Mouse (Mus musculus) B cell, adult (primary cell): ENCODE results near the gene Rhcg. TPM values are rescaled to one million over a fixed set of nuclear protein-coding genes. Genes with fewer than 3 reads are reported as not detected.

Source experiments
- total RNA-seq: library from RNA; stranded (reverse); gene quantifications from 4 replicates; pipeline ENCODE4 v1.2.4, GENCODE M21; 2023; ENCODE audit not compliant: inconsistent age

The Rhcg gene
- total RNA-seq = not detected in 4 replicates

DNA sequence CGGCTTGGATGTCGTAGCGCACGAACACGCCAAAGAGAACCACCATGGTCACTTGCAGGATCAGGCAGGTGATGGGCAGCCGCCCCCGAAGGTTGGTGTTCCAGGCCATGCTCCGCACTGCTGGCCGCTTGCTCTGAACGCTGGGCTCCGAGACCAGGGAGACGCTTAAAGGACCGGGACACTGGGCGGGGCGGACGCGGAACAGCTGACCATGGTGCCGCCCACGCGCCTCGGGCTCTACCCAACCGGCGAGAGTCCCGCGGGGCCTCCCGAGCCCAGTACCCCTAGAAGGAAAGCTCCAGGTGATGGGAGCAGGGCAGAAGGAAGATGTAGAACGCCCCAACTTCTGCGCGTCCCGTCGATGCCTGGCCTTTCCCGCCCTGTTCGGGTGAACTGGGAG is at the start of gene Rhcg:
Gene Rhcg (minus strand): TSS at position 240 of the 400 bp plus-strand sequence.

DNA sequence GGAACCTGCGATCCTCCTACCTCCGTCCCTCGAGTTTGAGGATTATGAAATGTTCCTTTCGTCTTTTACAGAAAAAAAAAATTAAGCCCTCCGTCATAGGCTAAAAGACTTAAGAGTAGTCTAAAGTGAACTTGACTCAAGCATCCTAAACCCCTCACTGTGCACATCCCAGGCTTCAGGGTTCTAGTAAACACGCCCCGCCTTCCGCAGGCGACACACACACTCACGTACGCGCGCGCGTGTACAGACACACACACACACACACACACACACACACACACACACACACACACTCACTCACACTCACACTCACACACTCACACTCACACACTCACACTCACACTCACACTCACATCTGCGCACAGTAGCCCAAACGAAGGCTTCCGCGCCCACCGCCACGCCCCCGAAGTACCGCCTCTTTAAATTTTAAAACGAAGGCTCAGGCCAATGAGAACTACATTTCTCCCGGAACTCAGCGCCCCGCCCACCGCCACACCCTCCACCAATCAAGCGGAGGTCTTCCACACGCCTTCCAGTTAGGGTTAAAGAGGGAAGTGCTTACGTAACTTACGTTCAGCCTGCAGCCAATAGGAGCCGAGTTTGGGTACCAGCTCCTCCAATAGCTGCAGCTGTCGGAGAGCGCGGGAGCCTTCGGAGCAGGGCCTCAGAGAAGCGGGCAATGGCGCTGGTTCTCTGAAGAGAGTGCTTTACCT is 42.3 kb upstream of the Rhcg start, which contains the start of gene Ticrr:
Gene Ticrr (plus strand): TSS at position 619 of the 713 bp plus-strand sequence.

Other genes starting within 250 kb of the Rhcg start
- gene Rlbp1, start 230.6 kb downstream of the Rhcg start, total RNA-seq = not detected in 4 replicates
- 3.6 to 4.7 TPM (median 3.9 TPM) in 4 replicates for gene Fanci, start 225.7 kb downstream of the Rhcg start, total RNA-seq
- gene Polg, start 151.3 kb downstream of the Rhcg start, total RNA-seq = 155 to 191 TPM (median 180 TPM) in 4 replicates
- 2.8 to 4.9 TPM (median 3.5 TPM) in 4 replicates for gene Ticrr, start 42.5 kb upstream of the Rhcg start, total RNA-seq
- gene Kif7, start 98.1 kb upstream of the Rhcg start, total RNA-seq = 0.10 to 0.27 TPM (median 0.13 TPM) in 3 of 4 replicates, not detected in the other
- gene Plin1, start 115.2 kb upstream of the Rhcg start, total RNA-seq = not detected in 4 replicates
- 0.42 to 1.6 TPM (median 0.83 TPM) in 4 replicates for gene Pex11a, start 125.5 kb upstream of the Rhcg start, total RNA-seq
- not detected in 4 replicates for gene Wdr93, start 125.5 kb upstream of the Rhcg start, total RNA-seq
- gene Mesp1, start 176.1 kb upstream of the Rhcg start, total RNA-seq = not detected in 4 replicates
- not detected in 4 replicates for gene Mesp2, start 193.1 kb upstream of the Rhcg start, total RNA-seq
- 0.15 to 0.42 TPM (median 0.29 TPM) in 4 replicates for gene Anpep, start 243.4 kb upstream of the Rhcg start, total RNA-seq